Mouse (Mus musculus): Measurements from ENCODE around the gene Foxo1. TPM values are rescaled to one million over a fixed set of nuclear protein-coding genes. Genes with fewer than 3 reads are reported as not detected.

Gene Foxo1
- total and polyA plus RNA-seq, 3 experiments = 0.31 to 2.5 TPM; not detected in 1

DNA sequence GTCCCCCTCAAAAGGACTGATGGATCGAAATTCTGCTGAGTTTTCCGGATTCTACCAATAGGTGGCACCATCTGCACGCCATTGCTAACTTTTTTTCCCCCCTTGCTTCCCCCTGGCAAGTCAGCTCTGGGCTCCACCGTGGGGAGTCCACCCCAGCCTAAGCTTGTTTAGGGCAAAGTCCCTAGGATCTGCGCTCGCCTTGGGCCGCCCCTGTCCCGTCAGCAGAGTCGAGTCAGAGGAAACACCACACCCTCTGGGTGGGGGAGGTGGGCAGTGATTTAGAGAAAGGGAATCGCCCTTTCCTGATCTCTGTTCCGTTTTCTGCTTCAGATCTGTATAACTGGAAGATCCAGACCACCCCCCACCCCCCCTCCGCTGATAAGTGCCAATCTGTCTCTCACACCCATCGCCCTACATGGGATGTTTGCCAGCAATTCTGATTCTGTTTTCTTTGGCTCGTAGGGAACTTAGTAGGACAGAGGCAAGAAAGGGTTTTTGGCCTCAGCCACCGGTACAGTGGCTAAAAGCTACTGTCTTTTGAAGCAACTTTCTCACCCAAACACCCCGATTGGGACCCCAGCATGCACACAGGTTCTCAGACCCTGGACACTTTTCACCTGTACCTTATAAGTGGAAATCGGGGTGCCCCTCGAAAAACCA, 10.2 kb upstream of the Foxo1 start:
- H3K4me3 ChIP-seq (ENCODE audit: control insufficient read depth in 1 of 2, insufficient read depth in 1 of 2, low read depth in 2 of 2, low read length in 2 of 2) = no peak overlapping the region
- H3K79me2 ChIP-seq (ENCODE audit: control insufficient read depth, insufficient read depth, low read length, poor library complexity) = no peaks in the 10 kb centered on the region
- TF ChIP-seq MAZ (IDR thresholded peaks at IDR 0.05; ENCODE audit: low read depth, low read length) = no peak; the same call in 1 of the 2 replicates
- peak; percentile 44 to 76 (median 58) for TF ChIP-seq CTCF (IDR thresholded peaks at IDR 0.05 in 2 of 3, conservative IDR thresholded peaks at IDR 0.05 in 1 of 3; ENCODE audit: control insufficient read depth in 1 of 3, insufficient read depth in 1 of 3, low read depth in 2 of 3, low read length in 3 of 3, poor library complexity in 1 of 3, severe bottlenecking in 1 of 3)
- TF ChIP-seq ZNF384 (IDR thresholded peaks at IDR 0.05; ENCODE audit: low read depth, low read length) = peak; percentile 69
- TF ChIP-seq TBP (IDR thresholded peaks at IDR 0.05; ENCODE audit: low read depth, low read length) = no peak
- TF ChIP-seq MXI1 (IDR thresholded peaks at IDR 0.05; ENCODE audit: low read depth, low read length) = no peak
- TF ChIP-seq MAX (IDR thresholded peaks at IDR 0.05; ENCODE audit: low read length) = no peak
- no peak for TF ChIP-seq NELFE (IDR thresholded peaks at IDR 0.05; ENCODE audit: low read depth, low read length)
- no peak for TF ChIP-seq CHD2 (IDR thresholded peaks at IDR 0.05; ENCODE audit: low read length)
- no peak for TF ChIP-seq ZMIZ1 (IDR thresholded peaks at IDR 0.05; ENCODE audit: low read depth, low read length)
- no peak for TF ChIP-seq UBTF (IDR thresholded peaks at IDR 0.05; ENCODE audit: borderline replicate concordance, insufficient read depth, low read depth, low read length)
- TF ChIP-seq JUND (IDR thresholded peaks at IDR 0.05; ENCODE audit: low read depth, low read length) = no peak
- TF ChIP-seq ZKSCAN1 (IDR thresholded peaks at IDR 0.05; ENCODE audit: low read depth, low read length) = no peak
- TF ChIP-seq RAD21 (IDR thresholded peaks at IDR 0.05; ENCODE audit: low read depth, low read length) = peak; percentile 83
- no peak for TF ChIP-seq NRF1 (IDR thresholded peaks at IDR 0.05; ENCODE audit: insufficient read depth, low read depth, low read length, poor library complexity, severe bottlenecking)
- no peak for TF ChIP-seq TCF12 (IDR thresholded peaks at IDR 0.05; ENCODE audit: low read depth, low read length)
- no peak for TF ChIP-seq BHLHE40 (IDR thresholded peaks at IDR 0.05; ENCODE audit: borderline replicate concordance, low read depth, low read length)
- TF ChIP-seq RCOR1 (IDR thresholded peaks at IDR 0.05; ENCODE audit: low read depth, low read length) = peak; percentile 54; the same call in 1 of the 2 replicates
- TF ChIP-seq ELF1 (IDR thresholded peaks at IDR 0.05; ENCODE audit: low read depth, low read length) = no peak
- TF ChIP-seq GATA1 (IDR thresholded peaks at IDR 0.05; ENCODE audit: low read depth, low read length) = no peak
- TF ChIP-seq TAL1 (IDR thresholded peaks at IDR 0.05; ENCODE audit: low read length) = no peak
- peak; percentile 56 for TF ChIP-seq SMC3 (IDR thresholded peaks at IDR 0.05; ENCODE audit: low read depth, low read length)
- TF ChIP-seq HCFC1 (IDR thresholded peaks at IDR 0.05; ENCODE audit: low read depth, low read length) = no peak
- no peak for TF ChIP-seq CHD1 (IDR thresholded peaks at IDR 0.05; ENCODE audit: low read depth, low read length)
- peak; percentile 36; the same call in 1 of the 2 replicates for TF ChIP-seq ZC3H11A (IDR thresholded peaks at IDR 0.05; ENCODE audit: low read depth, low read length)
- no peak for TF ChIP-seq USF2 (IDR thresholded peaks at IDR 0.05; ENCODE audit: borderline replicate concordance in 1 of 2, insufficient read depth in 1 of 2, low read depth in 1 of 2, low read length in 2 of 2)
- TF ChIP-seq MYB (IDR thresholded peaks at IDR 0.05; ENCODE audit: low read depth, low read length) = no peak
- TF ChIP-seq MEF2A (IDR thresholded peaks at IDR 0.05; ENCODE audit: extremely low read depth, insufficient replicate concordance, low read depth, low read length, poor library complexity, severe bottlenecking) = no peak
- no peak for TF ChIP-seq EP300 (IDR thresholded peaks at IDR 0.05; ENCODE audit: low read depth in 1 of 2, low read length in 2 of 2)
- no peaks in the 10 kb centered on the region for H3K9me3 ChIP-seq (replicated peaks; ENCODE audit: insufficient read depth, low read length)
- DNase-seq (ENCODE audit: low read depth, low spot score) = peak; percentile 53
- H3K27me3 ChIP-seq (ENCODE audit: control insufficient read depth in 1 of 2, insufficient read depth in 2 of 2, low read length in 2 of 2) = no peaks in the 10 kb centered on the region; a peak in 1 of 4 replicates
- H3K36me3 ChIP-seq (ENCODE audit: control insufficient read depth in 1 of 2, insufficient read depth in 2 of 2, low read length in 2 of 2) = no peaks in the 10 kb centered on the region
- no peaks in the 10 kb centered on the region; a peak in 1 of 4 replicates for H3K4me1 ChIP-seq (ENCODE audit: control insufficient read depth in 1 of 2, insufficient read depth in 2 of 2, low read length in 2 of 2)
- H3K9ac ChIP-seq (ENCODE audit: control insufficient read depth, low read depth, low read length, poor library complexity, severe bottlenecking) = no peak overlapping the region
- no peak overlapping the region for H3K27ac ChIP-seq (ENCODE audit: control insufficient read depth, low read depth, low read length)
